Mouse (Mus musculus): ENCODE data around the gene Zfp799. TPM values are rescaled to one million over a fixed set of nuclear protein-coding genes. Genes with fewer than 3 reads are reported as not detected.
"Not testable (repeated sequence)": the region's sequence is repeated elsewhere in the genome, so short reads cannot be mapped to it uniquely, and the experiment has no call there.

Zfp799 gene
- total and polyA plus RNA-seq, 2 experiments = 1.2 to 3.8 TPM

DNA sequence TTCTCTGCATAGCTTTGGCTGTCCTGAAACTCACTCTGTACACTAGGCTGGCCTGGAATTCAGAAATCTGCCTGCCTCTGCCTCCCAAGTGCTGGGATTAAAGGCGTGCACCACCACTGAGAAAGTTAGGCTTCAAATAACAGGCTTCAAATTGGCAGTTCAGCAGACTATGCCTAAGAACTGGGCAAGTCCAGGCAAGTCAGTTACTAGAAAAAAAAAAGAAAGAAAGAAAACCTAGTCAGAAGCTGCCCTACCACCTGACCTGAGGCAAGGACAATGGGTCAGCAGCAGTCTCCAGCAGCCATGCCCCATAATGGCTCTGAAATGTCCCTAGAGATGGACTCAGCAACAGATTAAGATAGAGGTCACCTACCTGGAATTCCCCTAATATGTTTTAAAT is 41.4 kb upstream of the Zfp799 start:
- DNase-seq (ENCODE audit: extremely low read depth, low read depth, low spot score) = no peak

DNA sequence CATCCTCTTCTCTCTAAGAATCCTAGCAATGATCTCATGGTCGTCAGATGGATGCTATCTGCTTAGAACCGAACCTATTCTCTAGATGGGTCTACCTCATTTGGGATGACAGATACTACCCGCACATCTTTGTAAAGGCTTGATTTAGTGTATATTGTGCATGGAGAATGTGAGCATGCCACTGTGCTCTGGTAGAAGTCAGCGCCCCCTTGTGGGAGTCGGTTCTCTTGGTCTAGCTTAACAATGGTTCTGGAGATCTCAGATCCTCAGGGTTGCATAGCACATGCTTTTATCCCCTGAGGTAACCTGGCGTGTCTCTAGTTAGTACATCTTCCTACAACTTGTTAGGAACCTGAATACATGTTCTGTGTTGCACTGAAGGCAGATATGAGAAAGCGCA is 37.2 kb upstream of the Zfp799 start:
- H3K9ac ChIP-seq (ENCODE audit: low read depth, low read length); H3K4me3 ChIP-seq (ENCODE audit: insufficient read depth, low read depth, low read length); H3K27me3 ChIP-seq (ENCODE audit: control insufficient read depth, insufficient read depth, low read length); DNase-seq (ENCODE audit: extremely low read depth, low read depth, low spot score); H3K4me1 ChIP-seq (ENCODE audit: control insufficient read depth, insufficient read depth, low read length); H3K79me2 ChIP-seq (ENCODE audit: control insufficient read depth, insufficient read depth, low read length); H3K27ac ChIP-seq (replicated peaks; ENCODE audit: insufficient read depth, low read depth, low read length); H3K36me3 ChIP-seq (ENCODE audit: control insufficient read depth, insufficient read depth, low read length): not testable (repeated sequence)
- 60% methylated on average over 4 of the region's 7 CpGs for WGBS

More for the DNA sequence above, 41.4 kb upstream of the Zfp799 start:
- Histone ChIP-seq H3K36me3 (ENCODE audit: control insufficient read depth, insufficient read depth, low read length) (no peaks in the 10 kb centered on the region), H3K9ac (ENCODE audit: low read depth, low read length) (no peak overlapping the region), H3K27ac (replicated peaks; ENCODE audit: insufficient read depth, low read depth, low read length) (no peak overlapping the region), H3K27me3 (ENCODE audit: control insufficient read depth, insufficient read depth, low read length) (no peaks in the 10 kb centered on the region), H3K4me3 (ENCODE audit: insufficient read depth, low read depth, low read length) (no peak overlapping the region), H3K79me2 (ENCODE audit: control insufficient read depth, insufficient read depth, low read length) (no peaks in the 10 kb centered on the region), H3K4me1 (ENCODE audit: control insufficient read depth, insufficient read depth, low read length) (no peaks in the 10 kb centered on the region)
- 94% methylated on average over 1 of the region's 1 CpGs for WGBS
- TF ChIP-seq CTCF (IDR thresholded peaks at IDR 0.05; ENCODE audit: low read depth, low read length) (no peak), POLR2A (IDR thresholded peaks at IDR 0.05; ENCODE audit: extremely low read depth, insufficient read depth, low read length) (no peak)

DNA sequence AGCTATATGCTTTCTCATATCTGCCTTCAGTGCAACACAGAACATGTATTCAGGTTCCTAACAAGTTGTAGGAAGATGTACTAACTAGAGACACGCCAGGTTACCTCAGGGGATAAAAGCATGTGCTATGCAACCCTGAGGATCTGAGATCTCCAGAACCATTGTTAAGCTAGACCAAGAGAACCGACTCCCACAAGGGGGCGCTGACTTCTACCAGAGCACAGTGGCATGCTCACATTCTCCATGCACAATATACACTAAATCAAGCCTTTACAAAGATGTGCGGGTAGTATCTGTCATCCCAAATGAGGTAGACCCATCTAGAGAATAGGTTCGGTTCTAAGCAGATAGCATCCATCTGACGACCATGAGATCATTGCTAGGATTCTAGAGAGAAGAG is 26.7 kb upstream of the Zfp799 start:
- WGBS = 51% methylated on average over 4 of the region's 6 CpGs

DNA sequence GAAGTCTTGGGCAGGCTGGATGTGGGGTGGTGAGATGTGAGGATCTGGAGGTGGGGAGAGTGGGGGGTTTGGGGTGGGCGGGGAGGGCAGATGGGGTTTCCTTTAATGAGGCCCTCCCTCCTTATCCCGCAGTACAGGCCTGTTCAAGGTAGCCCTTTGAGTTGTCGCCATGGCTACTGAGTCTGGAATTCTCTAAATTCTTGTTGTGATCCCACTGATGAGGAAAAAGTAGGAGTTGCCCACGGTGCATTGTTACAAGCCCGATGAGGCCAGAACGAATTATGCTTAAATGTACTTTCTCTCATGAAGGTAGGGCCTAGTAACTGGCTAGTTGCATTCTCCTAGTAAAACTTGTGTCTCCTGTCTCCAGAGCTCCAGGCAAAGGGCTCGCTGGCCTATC is 21.5 kb upstream of the Zfp799 start:
- H3K9ac ChIP-seq (ENCODE audit: low read depth, low read length) = no peak overlapping the region
- H3K4me3 ChIP-seq (ENCODE audit: insufficient read depth, low read depth, low read length) = no peak overlapping the region
- DNase-seq (ENCODE audit: extremely low read depth, low read depth, low spot score) = no peak
- TF ChIP-seq CTCF (IDR thresholded peaks at IDR 0.05; ENCODE audit: low read depth, low read length) = no peak
- TF ChIP-seq POLR2A (IDR thresholded peaks at IDR 0.05; ENCODE audit: extremely low read depth, insufficient read depth, low read length) = no peak
- H3K27ac ChIP-seq (replicated peaks; ENCODE audit: insufficient read depth, low read depth, low read length) = no peak overlapping the region
- H3K79me2 ChIP-seq (ENCODE audit: control insufficient read depth, insufficient read depth, low read length) = no peaks in the 10 kb centered on the region
- H3K36me3 ChIP-seq (ENCODE audit: control insufficient read depth, insufficient read depth, low read length) = no peaks in the 10 kb centered on the region
- 75% methylated on average over 7 of the region's 7 CpGs for whole genome bisulfite sequencing
- no peaks in the 10 kb centered on the region for H3K27me3 ChIP-seq (ENCODE audit: control insufficient read depth, insufficient read depth, low read length)
- no peaks in the 10 kb centered on the region for H3K4me1 ChIP-seq (ENCODE audit: control insufficient read depth, insufficient read depth, low read length)

More for the DNA sequence above, 26.7 kb upstream of the Zfp799 start:
- H3K4me3 ChIP-seq (ENCODE audit: insufficient read depth, low read depth, low read length); H3K4me1 ChIP-seq (ENCODE audit: control insufficient read depth, insufficient read depth, low read length); DNase-seq (ENCODE audit: extremely low read depth, low read depth, low spot score); H3K9ac ChIP-seq (ENCODE audit: low read depth, low read length); H3K36me3 ChIP-seq (ENCODE audit: control insufficient read depth, insufficient read depth, low read length); H3K27me3 ChIP-seq (ENCODE audit: control insufficient read depth, insufficient read depth, low read length); H3K27ac ChIP-seq (replicated peaks; ENCODE audit: insufficient read depth, low read depth, low read length); H3K79me2 ChIP-seq (ENCODE audit: control insufficient read depth, insufficient read depth, low read length): not testable (repeated sequence)

DNA sequence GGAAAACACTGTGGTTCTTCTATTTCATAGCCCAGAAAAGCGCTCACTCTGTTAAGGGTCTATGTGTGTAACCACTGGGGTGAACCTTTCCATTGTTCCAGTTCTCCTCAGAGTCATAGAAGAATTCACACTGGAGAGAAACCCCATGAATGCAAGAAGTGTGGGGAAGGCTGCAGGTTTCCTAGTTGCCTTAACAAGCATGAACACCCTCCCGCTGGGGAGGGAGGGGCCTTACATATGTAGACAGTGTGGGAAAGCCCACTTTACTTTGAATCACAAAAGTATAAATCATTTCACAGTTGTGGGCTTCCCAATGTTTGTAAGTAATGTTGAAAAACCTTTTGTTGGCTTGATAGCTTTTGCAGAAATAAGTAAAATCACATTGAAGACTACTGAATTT is 11.3 kb upstream of the Zfp799 start:
- no peak overlapping the region for H3K9ac ChIP-seq (ENCODE audit: low read depth, low read length)
- H3K27ac ChIP-seq (replicated peaks; ENCODE audit: insufficient read depth, low read depth, low read length) = no peak overlapping the region
- H3K36me3 ChIP-seq (ENCODE audit: control insufficient read depth, insufficient read depth, low read length) = no peaks in the 10 kb centered on the region
- no peak overlapping the region for H3K4me3 ChIP-seq (ENCODE audit: insufficient read depth, low read depth, low read length)
- TF ChIP-seq POLR2A (IDR thresholded peaks at IDR 0.05; ENCODE audit: extremely low read depth, insufficient read depth, low read length) (no peak), CTCF (IDR thresholded peaks at IDR 0.05; ENCODE audit: low read depth, low read length) (no peak)
- H3K27me3 ChIP-seq (ENCODE audit: control insufficient read depth, insufficient read depth, low read length) = no peaks in the 10 kb centered on the region
- 88% methylated on average over 2 of the region's 2 CpGs for WGBS
- no peaks in the 10 kb centered on the region for H3K79me2 ChIP-seq (ENCODE audit: control insufficient read depth, insufficient read depth, low read length)
- DNase-seq (ENCODE audit: extremely low read depth, low read depth, low spot score) = no peak
- no peaks in the 10 kb centered on the region for H3K4me1 ChIP-seq (ENCODE audit: control insufficient read depth, insufficient read depth, low read length)

DNA sequence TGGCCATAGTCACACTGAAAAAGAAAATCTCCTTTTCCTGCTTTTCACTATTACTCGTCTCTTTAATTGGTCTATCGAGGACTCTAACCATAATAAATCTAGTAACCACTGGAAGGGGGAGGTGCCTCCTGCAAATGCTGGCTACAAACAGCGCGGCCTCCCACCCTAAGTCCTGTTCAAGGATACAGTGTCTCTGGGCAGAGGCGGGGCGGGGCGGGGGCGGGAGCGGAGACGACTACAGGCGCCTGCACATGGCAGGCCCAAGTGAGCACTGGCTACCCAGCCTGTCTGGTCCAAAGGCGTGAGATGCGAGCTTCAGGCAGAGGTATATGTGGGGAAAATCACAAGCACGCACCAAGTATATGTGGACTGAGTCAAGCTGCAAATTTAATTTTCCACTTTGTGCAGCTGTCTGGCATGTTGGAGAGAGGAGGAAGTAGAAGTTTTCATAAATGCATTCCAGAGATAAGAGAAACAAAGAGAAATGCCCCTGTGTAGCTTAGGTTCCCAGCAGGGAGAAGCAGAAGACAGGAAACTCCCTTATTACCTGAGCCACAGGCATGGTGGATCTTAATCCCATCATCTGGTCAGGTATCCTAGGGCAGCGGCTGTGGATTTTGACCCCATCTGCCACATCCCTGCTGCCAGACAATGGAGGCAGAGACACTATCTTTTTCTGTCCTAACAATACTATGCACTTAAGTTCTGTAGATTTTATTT is 9.2 kb upstream of the Zfp799 start:
- no peaks in the 10 kb centered on the region for H3K36me3 ChIP-seq (ENCODE audit: control insufficient read depth, insufficient read depth, low read length)
- DNase-seq (ENCODE audit: extremely low read depth, low read depth, low spot score) = no peak
- no peak overlapping the region for H3K4me3 ChIP-seq (ENCODE audit: insufficient read depth, low read depth, low read length)
- no peaks in the 10 kb centered on the region for H3K79me2 ChIP-seq (ENCODE audit: control insufficient read depth, insufficient read depth, low read length)
- no peak overlapping the region for H3K27ac ChIP-seq (replicated peaks; ENCODE audit: insufficient read depth, low read depth, low read length)
- no peaks in the 10 kb centered on the region for H3K27me3 ChIP-seq (ENCODE audit: control insufficient read depth, insufficient read depth, low read length)
- H3K4me1 ChIP-seq (ENCODE audit: control insufficient read depth, insufficient read depth, low read length) = no peaks in the 10 kb centered on the region
- TF ChIP-seq POLR2A (IDR thresholded peaks at IDR 0.05; ENCODE audit: extremely low read depth, insufficient read depth, low read length) = no peak
- H3K9ac ChIP-seq (ENCODE audit: low read depth, low read length) = no peak overlapping the region
- WGBS = 47% methylated on average over 15 of the region's 15 CpGs
